Comparison of ENCODE assay signal across 19 mouse cellular contexts in genomic region chr5:107145125-107145524, GRCm38 (mm10).
A peak's percentile ranks its signal among the peaks of the same experiment; 100 is the strongest.
DNase-seq lines count a peak whose midpoint lies in the region; ATAC-seq and TF ChIP-seq lines count a peak whose summit lies in the region.
"Had no signal": no experiment of that assay in that cellular context is flagged by ENCODE, and none has a peak within 500 bp of the region (broad histone marks: within the 10 kb centered on the region; RNA-seq: fewer than 3 reads in every experiment).

No protein-coding gene starts in this region.

- no peak overlapping the region for H3K4me2 ChIP-seq in midbrain, embryonic 13.5 days (replicated peaks)
- H3K4me2 ChIP-seq in liver, embryonic 14.5 days (ENCODE audit: low read depth): no peak overlapping the region
- H3K4me2 ChIP-seq: forebrain, embryonic 13.5 days; heart, embryonic 11.5 days; heart, embryonic 15.5 days had no signal

- H3K27ac ChIP-seq in heart, embryonic 10.5 days: peak overlapping the region; percentile 7; the same call in 1 of the 2 replicates
- H3K27ac ChIP-seq in midbrain, embryonic 10.5 days (replicated peaks): peak overlapping the region; percentile 71
- no peak overlapping the region for H3K27ac ChIP-seq in midbrain, embryonic 13.5 days
- no peak overlapping the region for H3K27ac ChIP-seq in liver, embryonic 14.5 days
- H3K27ac ChIP-seq: embryonic facial prominence, embryonic 10.5 days; forebrain, embryonic 13.5 days; heart, embryonic 15.5 days had no signal

- DNase-seq in heart, embryonic 10.5 days (ENCODE audit: low spot score): no peak
- DNase-seq in heart, postnatal 25 days (ENCODE audit: low spot score): no peak
- no peak for DNase-seq in midbrain, embryonic 10.5 days (ENCODE audit: low spot score)
- no peak for DNase-seq in liver, embryonic 14.5 days (ENCODE audit: low read depth in 3 of 3, low spot score in 3 of 3)
- no peak for DNase-seq in cerebellum, adult 8-10 months
- no peak for DNase-seq in kidney, adult 8-10 months
- DNase-seq: adrenal gland, adult 2 months; adrenal gland, postnatal 25 days; cerebellum, adult 18-20 months; cerebellum, postnatal 10 days; heart, adult 18-20 months; heart, postnatal 14 days had no signal

- H3K4me1 ChIP-seq in heart, embryonic 10.5 days: peaks cover 37% of the 10 kb centered on the region
- H3K4me1 ChIP-seq in midbrain, embryonic 10.5 days: peaks cover 72% of the 10 kb centered on the region
- peaks cover 67% of the 10 kb centered on the region for H3K4me1 ChIP-seq in midbrain, embryonic 13.5 days (replicated peaks)
- peaks cover 35 to 42% of the 10 kb centered on the region in 2 experiments for H3K4me1 ChIP-seq in liver, embryonic 14.5 days (replicated peaks; ENCODE audit: control insufficient read depth in 2 of 2, insufficient read depth in 2 of 2, low read length in 1 of 2)

- H3K36me3 ChIP-seq in heart, embryonic 10.5 days: peaks cover 17% of the 10 kb centered on the region
- H3K36me3 ChIP-seq in midbrain, embryonic 10.5 days: no peaks in the 10 kb centered on the region
- no peaks in the 10 kb centered on the region for H3K36me3 ChIP-seq in midbrain, embryonic 13.5 days
- no peaks in the 10 kb centered on the region for H3K36me3 ChIP-seq in liver, embryonic 14.5 days (replicated peaks; ENCODE audit: control insufficient read depth, insufficient read depth, low read depth)
- H3K36me3 ChIP-seq: embryonic facial prominence, embryonic 10.5 days had no signal

- 73% methylated on average over 4 of the region's 4 CpGs for WGBS in heart, embryonic 10.5 days
- WGBS in midbrain, embryonic 10.5 days: 86% methylated on average over 4 of the region's 4 CpGs
- WGBS in midbrain, embryonic 13.5 days: 91% methylated on average over 4 of the region's 4 CpGs
- WGBS in liver, embryonic 14.5 days (ENCODE audit: insufficient replicate concordance): 24% methylated on average over 4 of the region's 4 CpGs

- ATAC-seq in midbrain, embryonic 13.5 days: no peak
- ATAC-seq in liver, embryonic 14.5 days (ENCODE audit: insufficient read depth): peak; percentile 36; the same call in 1 of the 2 replicates
- ATAC-seq: Patski had no signal

- H3K4me3 ChIP-seq in heart, embryonic 10.5 days: no peak overlapping the region
- H3K4me3 ChIP-seq in midbrain, embryonic 10.5 days: no peak overlapping the region
- no peak overlapping the region for H3K4me3 ChIP-seq in midbrain, embryonic 13.5 days (replicated peaks)
- H3K4me3 ChIP-seq in liver, embryonic 14.5 days (ENCODE audit: insufficient read depth in 1 of 2, low read depth in 2 of 2, low read length in 2 of 2): no peak overlapping the region
- H3K4me3 ChIP-seq: embryonic facial prominence, embryonic 10.5 days; forebrain, embryonic 13.5 days; heart, embryonic 15.5 days had no signal

- no peak for TF ChIP-seq EP300 in liver, embryonic 14.5 days (IDR thresholded peaks at IDR 0.05; ENCODE audit: low read depth)

- intact Hi-C loops in heart, postnatal 25 days (cut with DNase I): no loop called here

- no peaks in the 10 kb centered on the region for H3K9me3 ChIP-seq in heart, embryonic 10.5 days
- H3K9me3 ChIP-seq in midbrain, embryonic 10.5 days (replicated peaks): no peaks in the 10 kb centered on the region
- H3K9me3 ChIP-seq in midbrain, embryonic 13.5 days: no peaks in the 10 kb centered on the region
- H3K9me3 ChIP-seq in liver, embryonic 14.5 days (ENCODE audit: control insufficient read depth, low read length): no peaks in the 10 kb centered on the region
- H3K9me3 ChIP-seq: embryonic facial prominence, embryonic 10.5 days; forebrain, embryonic 13.5 days; heart, embryonic 15.5 days had no signal

- TF ChIP-seq CTCF in liver, embryonic 14.5 days (IDR thresholded peaks at IDR 0.05; ENCODE audit: low read depth): no peak

- no peak overlapping the region for H3K9ac ChIP-seq in midbrain, embryonic 13.5 days (replicated peaks)
- H3K9ac ChIP-seq in liver, embryonic 14.5 days (replicated peaks): no peak overlapping the region
- H3K9ac ChIP-seq: forebrain, embryonic 13.5 days; forebrain, postnatal 0 days; heart, embryonic 15.5 days had no signal

- no peaks in the 10 kb centered on the region; the same call in 1 of the 2 replicates for H3K27me3 ChIP-seq in heart, embryonic 10.5 days (ENCODE audit: insufficient read depth, poor library complexity, severe bottlenecking)
- peaks cover 16% of the 10 kb centered on the region for H3K27me3 ChIP-seq in midbrain, embryonic 10.5 days (ENCODE audit: low read depth, poor library complexity, severe bottlenecking)
- H3K27me3 ChIP-seq in midbrain, embryonic 13.5 days: peaks cover 7% of the 10 kb centered on the region
- H3K27me3 ChIP-seq in liver, embryonic 14.5 days (ENCODE audit: control insufficient read depth, insufficient read depth, low read length): no peaks in the 10 kb centered on the region
- H3K27me3 ChIP-seq: heart, embryonic 15.5 days; Patski had no signal

Comparison
In these comparisons a context has a peak if more than half of its experiments do, and no peak if none do; other contexts are left out.
1. H3K27ac ChIP-seq: peak in heart, embryonic 10.5 days (single experiment) and midbrain, embryonic 10.5 days (single experiment); none in midbrain, embryonic 13.5 days (single experiment) and liver, embryonic 14.5 days (single experiment).